Mouse (Mus musculus) kidney, adult 8-10 months (tissue): Measurements from ENCODE around the gene Sema3e.

ENCODE experiments used
- DNase-seq, 2 experiments: peaks; one replicate each; pipeline ENCODE4 v3.0.0; 2022

The Sema3e gene

GRCm38 (mm10) chr5:14216211-14216610 is 191.1 kb downstream of the Sema3e start:
- no peak for DNase-seq

- no peak for DNase-seq
Measured at GRCm38 (mm10) chr5:14218677-14219076, 193.6 kb downstream of the Sema3e start.

- DNase-seq: no peak
Measured at GRCm38 (mm10) chr5:14224509-14224908, 199.4 kb downstream of the Sema3e start.

- no peak for DNase-seq
Measured at GRCm38 (mm10) chr5:14231027-14231426, 206.0 kb downstream of the Sema3e start.

- no peak for DNase-seq
Measured at GRCm38 (mm10) chr5:14252583-14252982, 227.5 kb downstream of the Sema3e start.

GRCm38 (mm10) chr5:14253328-14253727 is 228.3 kb downstream of the Sema3e start:
- no peak for DNase-seq

- no peak for DNase-seq
Measured at GRCm38 (mm10) chr5:14260156-14260555, 235.1 kb downstream of the Sema3e start.

- DNase-seq: no peak
Measured at GRCm38 (mm10) chr5:14267400-14267799, 242.3 kb downstream of the Sema3e start.
